Mouse (Mus musculus): ENCODE data around the gene Gm12845. TPM values are rescaled to one million over a fixed set of nuclear protein-coding genes. Genes with fewer than 3 reads are reported as not detected.
A peak's percentile ranks its signal among the peaks of the same experiment; 100 is the strongest.
"Not testable (repeated sequence)": the region's sequence is repeated elsewhere in the genome, so short reads cannot be mapped to it uniquely, and the experiment has no call there.

The Gm12845 gene
- polyA plus RNA-seq, 1 experiment from 2014 or later, result not detected

- H3K36me3 ChIP-seq (ENCODE audit: control insufficient read depth, insufficient read depth, low read length), result no peaks in the 10 kb centered on the region
- no peaks in the 10 kb centered on the region for H3K27me3 ChIP-seq (replicated peaks; ENCODE audit: control insufficient read depth, insufficient read depth, low read length)
- ATAC-seq, result no peak
- no peak overlapping the region for H3K9ac ChIP-seq (ENCODE audit: low read depth, low read length)
- no peaks in the 10 kb centered on the region for H3K9me3 ChIP-seq (ENCODE audit: control insufficient read depth, low read length)
- WGBS, result 86% methylated on average over 3 of the region's 3 CpGs
- no peak overlapping the region for H3K4me3 ChIP-seq (ENCODE audit: low read length)
- H3K4me1 ChIP-seq (ENCODE audit: control insufficient read depth, insufficient read depth, low read depth, low read length), result no peaks in the 10 kb centered on the region
- no peak overlapping the region for H3K27ac ChIP-seq (ENCODE audit: low read depth, low read length)
- no peak overlapping the region for H3K4me2 ChIP-seq (ENCODE audit: low read length)
Observed at GRCm38 (mm10) chr4:117712314-117712713, 11.9 kb upstream of the Gm12845 start.

DNA sequence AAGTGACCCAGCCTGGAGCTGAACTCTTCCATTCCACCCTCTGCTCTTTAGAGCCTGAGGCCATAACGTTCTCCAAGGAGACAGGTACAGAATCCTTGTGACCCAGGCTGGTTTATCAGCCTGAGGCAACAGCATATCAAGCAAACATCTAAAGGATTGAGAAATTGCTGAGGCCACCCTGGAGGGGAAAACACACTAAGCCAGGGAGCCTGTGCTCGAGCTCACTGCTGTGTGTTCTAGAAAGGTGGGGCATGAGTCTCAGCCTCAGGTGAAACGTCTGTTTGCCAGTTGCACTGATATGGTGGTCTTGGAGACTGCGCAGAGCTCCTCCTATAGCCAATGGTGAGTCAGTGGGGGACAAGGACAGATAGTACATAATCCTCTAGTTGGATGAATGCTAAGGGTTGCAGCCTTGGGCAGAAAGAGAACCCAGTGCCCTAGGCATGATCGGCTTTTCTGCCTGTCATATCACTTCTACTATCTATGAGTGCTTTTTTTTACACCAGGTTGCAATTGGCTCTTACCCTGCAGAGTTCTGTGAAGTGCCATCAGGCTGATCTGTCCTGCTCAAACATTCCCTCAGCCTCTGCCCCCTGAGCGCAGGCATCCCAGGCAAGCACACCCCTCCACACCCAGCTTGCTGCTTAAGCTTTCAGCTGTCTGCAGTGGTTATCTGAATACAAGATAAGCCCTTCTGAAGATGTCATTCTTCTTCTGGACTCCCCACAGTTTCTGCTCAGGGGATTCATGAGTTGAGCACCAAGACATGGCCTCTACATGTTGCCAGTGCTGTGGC, 10.7 kb upstream of the Gm12845 start:
- H3K36me3 ChIP-seq (ENCODE audit: control insufficient read depth, insufficient read depth, low read length), result no peaks in the 10 kb centered on the region
- WGBS, result 88% methylated on average over 6 of the region's 6 CpGs

DNA sequence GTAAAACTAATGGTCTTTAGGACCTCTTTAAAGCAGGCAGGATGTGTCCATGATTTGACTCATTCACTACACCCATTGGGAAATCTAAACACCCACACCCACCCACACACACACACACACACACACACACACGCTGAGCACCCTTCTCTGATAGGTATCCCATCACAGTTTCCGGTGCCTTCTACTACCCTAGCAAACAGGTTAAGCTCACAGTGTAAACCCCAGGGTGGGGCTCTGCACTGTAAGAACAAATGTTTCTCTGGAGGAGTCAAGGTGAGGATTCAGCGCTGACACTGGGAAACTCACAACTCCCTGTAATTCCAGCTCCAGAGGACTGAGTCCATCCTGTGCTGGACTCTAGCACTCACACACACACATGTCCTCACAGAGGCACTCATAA, 7.7 kb downstream of the Gm12845 start:
- H3K27ac ChIP-seq (ENCODE audit: low read depth, low read length), result no peak overlapping the region
- H3K4me1 ChIP-seq (ENCODE audit: control insufficient read depth, insufficient read depth, low read depth, low read length), result no peaks in the 10 kb centered on the region
- no peaks in the 10 kb centered on the region for H3K9me3 ChIP-seq (ENCODE audit: control insufficient read depth, low read length)
- no peaks in the 10 kb centered on the region for H3K27me3 ChIP-seq (replicated peaks; ENCODE audit: control insufficient read depth, insufficient read depth, low read length)
- H3K36me3 ChIP-seq (ENCODE audit: control insufficient read depth, insufficient read depth, low read length), result no peaks in the 10 kb centered on the region
- no peak overlapping the region for H3K4me3 ChIP-seq (ENCODE audit: low read length)
- no peak for ATAC-seq
- whole genome bisulfite sequencing, result 83% methylated on average over 3 of the region's 3 CpGs
- no peak overlapping the region for H3K9ac ChIP-seq (ENCODE audit: low read depth, low read length)
- H3K4me2 ChIP-seq (ENCODE audit: low read length), result no peak overlapping the region

More for the DNA sequence above, 10.7 kb upstream of the Gm12845 start:
- Histone ChIP-seq H3K4me1 (ENCODE audit: control insufficient read depth, insufficient read depth, low read depth, low read length) (no peaks in the 10 kb centered on the region), H3K27me3 (replicated peaks; ENCODE audit: control insufficient read depth, insufficient read depth, low read length) (no peaks in the 10 kb centered on the region), H3K27ac (ENCODE audit: low read depth, low read length) (no peak overlapping the region), H3K4me2 (ENCODE audit: low read length) (no peak overlapping the region), H3K9ac (ENCODE audit: low read depth, low read length) (no peak overlapping the region), H3K4me3 (ENCODE audit: low read length) (no peak overlapping the region), H3K9me3 (ENCODE audit: control insufficient read depth, low read length) (no peaks in the 10 kb centered on the region)
- no peak for ATAC-seq

DNA sequence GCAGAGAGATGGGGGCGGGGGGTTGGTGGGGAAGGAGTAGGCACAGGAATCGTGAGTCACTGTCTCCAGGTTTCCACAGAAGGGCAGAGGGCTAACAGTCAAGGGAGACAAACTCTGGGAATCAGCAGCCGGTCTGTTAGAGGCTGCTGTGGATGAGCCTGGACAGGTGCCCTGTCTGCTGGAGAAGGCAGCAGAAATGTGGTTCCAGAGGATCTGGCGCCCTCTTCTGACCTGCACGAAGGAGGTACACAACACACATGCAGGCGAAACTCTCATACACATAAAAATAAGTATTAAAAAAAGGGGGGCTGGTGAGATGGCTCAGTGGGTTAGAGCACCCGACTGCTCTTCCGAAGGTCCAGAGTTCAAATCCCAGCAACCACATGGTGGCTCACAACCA, 13.3 kb downstream of the Gm12845 start:
- no peak for ATAC-seq
- Histone ChIP-seq H3K27me3 (replicated peaks; ENCODE audit: control insufficient read depth, insufficient read depth, low read length) (no peaks in the 10 kb centered on the region), H3K9me3 (ENCODE audit: control insufficient read depth, low read length) (no peaks in the 10 kb centered on the region), H3K27ac (ENCODE audit: low read depth, low read length) (no peak overlapping the region), H3K4me2 (ENCODE audit: low read length) (no peak overlapping the region), H3K4me3 (ENCODE audit: low read length) (no peak overlapping the region), H3K4me1 (ENCODE audit: control insufficient read depth, insufficient read depth, low read depth, low read length) (no peaks in the 10 kb centered on the region), H3K9ac (ENCODE audit: low read depth, low read length) (no peak overlapping the region), H3K36me3 (ENCODE audit: control insufficient read depth, insufficient read depth, low read length) (no peaks in the 10 kb centered on the region)
- 45% methylated on average over 8 of the region's 8 CpGs for WGBS

- not testable (repeated sequence) for H3K9ac ChIP-seq (ENCODE audit: low read depth, low read length); H3K4me3 ChIP-seq (ENCODE audit: low read length); H3K4me2 ChIP-seq (ENCODE audit: low read length); H3K36me3 ChIP-seq (ENCODE audit: control insufficient read depth, insufficient read depth, low read length); ATAC-seq; H3K27ac ChIP-seq (ENCODE audit: low read depth, low read length); H3K27me3 ChIP-seq (replicated peaks; ENCODE audit: control insufficient read depth, insufficient read depth, low read length); H3K9me3 ChIP-seq (ENCODE audit: control insufficient read depth, low read length); H3K4me1 ChIP-seq (ENCODE audit: control insufficient read depth, insufficient read depth, low read depth, low read length)
- WGBS, result 74% methylated on average over 5 of the region's 5 CpGs
Observed at GRCm38 (mm10) chr4:117752469-117752868, 28.3 kb downstream of the Gm12845 start.

GRCm38 (mm10) chr4:117760151-117760550, 35.9 kb downstream of the Gm12845 start:
- H3K9me3 ChIP-seq (ENCODE audit: control insufficient read depth, low read length), result no peaks in the 10 kb centered on the region
- no peak for ATAC-seq
- H3K36me3 ChIP-seq (ENCODE audit: control insufficient read depth, insufficient read depth, low read length), result no peaks in the 10 kb centered on the region

GRCm38 (mm10) chr4:117765416-117765815, 41.2 kb downstream of the Gm12845 start, which contains the start of gene Klf17:
Gene Klf17 (minus strand): TSS chr4:117765648.
- H3K9me3 ChIP-seq (ENCODE audit: control insufficient read depth, low read length), result no peaks in the 10 kb centered on the region
- no peaks in the 10 kb centered on the region for H3K4me1 ChIP-seq (ENCODE audit: control insufficient read depth, insufficient read depth, low read depth, low read length)
- WGBS, result 74% methylated on average over 12 of the region's 12 CpGs
- no peak within 1 kb of the TSS for H3K4me2 ChIP-seq (ENCODE audit: low read length)
- no peak for ATAC-seq
- no peak within 1 kb of the TSS for H3K9ac ChIP-seq (ENCODE audit: low read depth, low read length)
- H3K27ac ChIP-seq (ENCODE audit: low read depth, low read length), result no peak within 1 kb of the TSS
- no peaks in the 10 kb centered on the region for H3K27me3 ChIP-seq (replicated peaks; ENCODE audit: control insufficient read depth, insufficient read depth, low read length)
- H3K4me3 ChIP-seq (ENCODE audit: low read length), result no peak within 1 kb of the TSS
- H3K36me3 ChIP-seq (ENCODE audit: control insufficient read depth, insufficient read depth, low read length), result no peaks in the 10 kb centered on the region

More at GRCm38 (mm10) chr4:117760151-117760550, 35.9 kb downstream of the Gm12845 start:
- Histone ChIP-seq H3K27me3 (replicated peaks; ENCODE audit: control insufficient read depth, insufficient read depth, low read length) (no peaks in the 10 kb centered on the region), H3K27ac (ENCODE audit: low read depth, low read length) (no peak overlapping the region), H3K4me3 (ENCODE audit: low read length) (no peak overlapping the region), H3K4me1 (ENCODE audit: control insufficient read depth, insufficient read depth, low read depth, low read length) (no peaks in the 10 kb centered on the region), H3K9ac (ENCODE audit: low read depth, low read length) (no peak overlapping the region), H3K4me2 (ENCODE audit: low read length) (no peak overlapping the region)
- 96% methylated on average over 5 of the region's 5 CpGs for WGBS

- no peaks in the 10 kb centered on the region for H3K36me3 ChIP-seq (ENCODE audit: control insufficient read depth, insufficient read depth, low read length)
- no peak overlapping the region for H3K4me2 ChIP-seq (ENCODE audit: low read length)
- no peak overlapping the region for H3K4me3 ChIP-seq (ENCODE audit: low read length)
- no peak overlapping the region for H3K27ac ChIP-seq (ENCODE audit: low read depth, low read length)
- H3K9ac ChIP-seq (ENCODE audit: low read depth, low read length), result no peak overlapping the region
- no peaks in the 10 kb centered on the region for H3K27me3 ChIP-seq (replicated peaks; ENCODE audit: control insufficient read depth, insufficient read depth, low read length)
- peak; percentile 58 for ATAC-seq
- H3K4me1 ChIP-seq (ENCODE audit: control insufficient read depth, insufficient read depth, low read depth, low read length), result no peaks in the 10 kb centered on the region
- 19% methylated on average over 5 of the region's 5 CpGs for WGBS
- no peaks in the 10 kb centered on the region for H3K9me3 ChIP-seq (ENCODE audit: control insufficient read depth, low read length)
Observed at GRCm38 (mm10) chr4:117770935-117771334, 46.7 kb downstream of the Gm12845 start.

- Histone ChIP-seq H3K4me1 (ENCODE audit: control insufficient read depth, insufficient read depth, low read depth, low read length) (no peaks in the 10 kb centered on the region), H3K27ac (ENCODE audit: low read depth, low read length) (no peak overlapping the region), H3K4me2 (ENCODE audit: low read length) (no peak overlapping the region), H3K27me3 (replicated peaks; ENCODE audit: control insufficient read depth, insufficient read depth, low read length) (no peaks in the 10 kb centered on the region), H3K9me3 (ENCODE audit: control insufficient read depth, low read length) (no peaks in the 10 kb centered on the region), H3K36me3 (ENCODE audit: control insufficient read depth, insufficient read depth, low read length) (no peaks in the 10 kb centered on the region), H3K4me3 (ENCODE audit: low read length) (no peak overlapping the region), H3K9ac (ENCODE audit: low read depth, low read length) (no peak overlapping the region)
- 69% methylated on average over 9 of the region's 9 CpGs for whole genome bisulfite sequencing
- ATAC-seq, result no peak
Observed at GRCm38 (mm10) chr4:117772960-117773359, 48.7 kb downstream of the Gm12845 start.
